Mouse (Mus musculus): ENCODE data around the gene Cacna1b. TPM values are rescaled to one million over a fixed set of nuclear protein-coding genes. Genes with fewer than 3 reads are reported as not detected.

Gene Cacna1b
- polyA plus RNA-seq, 2 experiments, result 0.03 TPM; not detected in 1

DNA sequence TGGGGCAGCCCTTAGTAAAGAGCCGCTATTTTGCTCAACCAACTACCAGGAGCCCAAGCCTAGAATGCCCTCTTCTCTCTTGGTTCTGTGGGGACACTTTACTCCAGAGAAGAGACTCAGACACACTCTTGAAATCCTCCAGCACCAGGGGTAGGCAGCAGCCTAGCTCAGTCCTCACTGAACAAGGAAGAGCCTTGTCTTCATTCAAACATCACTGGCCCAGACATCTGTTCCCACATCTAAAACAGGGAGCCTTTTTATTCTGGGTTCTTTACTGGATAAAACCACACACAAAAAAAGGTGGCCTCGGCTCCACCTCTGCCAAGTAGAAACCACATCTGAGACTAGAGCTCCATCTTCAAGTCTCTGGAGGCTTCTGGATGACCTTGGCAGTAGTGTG, 82.8 kb downstream of the Cacna1b start:
- TF ChIP-seq EP300 (IDR thresholded peaks at IDR 0.05; ENCODE audit: low read depth), result no peak
- no peak for TF ChIP-seq CTCF (IDR thresholded peaks at IDR 0.05; ENCODE audit: low read depth)
- Histone ChIP-seq H3K36me3 (replicated peaks; ENCODE audit: control insufficient read depth, insufficient read depth, low read depth) (no peaks in the 10 kb centered on the region), H3K4me1 (replicated peaks; ENCODE audit: control insufficient read depth in 2 of 2, insufficient read depth in 2 of 2, low read length in 1 of 2) (no peaks in the 10 kb centered on the region), H3K4me2 (ENCODE audit: low read depth) (no peak overlapping the region), H3K9me3 (ENCODE audit: control insufficient read depth, low read length) (no peaks in the 10 kb centered on the region), H3K4me3 (ENCODE audit: insufficient read depth in 1 of 2, low read depth in 2 of 2, low read length in 2 of 2) (no peak overlapping the region), H3K9ac (replicated peaks) (no peak overlapping the region), H3K27me3 (ENCODE audit: control insufficient read depth, insufficient read depth, low read length) (no peaks in the 10 kb centered on the region; the same call in 1 of the 2 replicates), H3K27ac (no peak overlapping the region)
- ATAC-seq (ENCODE audit: insufficient read depth) (no peak), DNase-seq (ENCODE audit: low read depth in 3 of 3, low spot score in 3 of 3) (no peak)
- WGBS (ENCODE audit: insufficient replicate concordance), result 51% methylated on average over 2 of the region's 2 CpGs

DNA sequence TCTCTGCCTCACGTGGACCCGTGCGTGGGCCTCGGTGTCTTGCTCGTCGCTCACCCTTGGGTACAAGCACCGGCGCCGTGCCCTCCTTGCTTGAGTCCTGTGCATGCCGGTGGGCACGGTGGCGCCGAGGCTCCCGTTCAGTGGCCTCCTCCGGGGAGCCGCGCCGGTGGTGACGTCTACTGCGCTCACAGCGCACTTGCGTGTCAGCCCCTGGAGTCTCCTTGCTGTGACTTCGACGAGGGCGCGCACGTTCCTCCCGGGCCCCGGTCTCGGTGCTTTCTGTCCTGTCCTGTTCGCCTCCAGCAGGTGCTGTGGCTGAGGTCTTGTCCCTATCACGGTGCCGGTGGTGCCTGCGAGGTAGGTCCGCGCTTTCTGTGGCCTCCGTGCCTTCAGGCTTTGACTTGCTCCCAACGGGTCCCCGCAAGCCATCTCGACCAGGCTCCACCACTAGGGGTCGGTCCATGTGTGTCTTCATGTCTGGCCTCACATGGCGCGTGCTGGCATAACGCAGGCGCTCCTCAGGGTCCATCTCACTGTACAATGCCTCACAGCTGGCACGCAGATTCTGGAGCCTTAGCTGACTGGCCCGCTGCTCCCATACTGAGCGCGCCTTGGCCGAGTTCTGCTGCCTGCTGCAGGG, 83.8 kb downstream of the Cacna1b start:
- WGBS (ENCODE audit: insufficient replicate concordance), result 26% methylated on average over 47 of the region's 50 CpGs
- Histone ChIP-seq H3K4me2 (ENCODE audit: low read depth) (no peak overlapping the region; the same call in 1 of the 2 replicates), H3K9me3 (ENCODE audit: control insufficient read depth, low read length) (no peaks in the 10 kb centered on the region), H3K27me3 (ENCODE audit: control insufficient read depth, insufficient read depth, low read length) (no peaks in the 10 kb centered on the region; the same call in 1 of the 2 replicates), H3K4me3 (ENCODE audit: insufficient read depth in 1 of 2, low read depth in 2 of 2, low read length in 2 of 2) (no peak overlapping the region), H3K9ac (replicated peaks) (no peak overlapping the region), H3K4me1 (replicated peaks; ENCODE audit: control insufficient read depth in 2 of 2, insufficient read depth in 2 of 2, low read length in 1 of 2) (no peaks in the 10 kb centered on the region), H3K27ac (no peak overlapping the region), H3K36me3 (replicated peaks; ENCODE audit: control insufficient read depth, insufficient read depth, low read depth) (no peaks in the 10 kb centered on the region)
- DNase-seq (ENCODE audit: low read depth in 3 of 3, low spot score in 3 of 3) (no peak), ATAC-seq (ENCODE audit: insufficient read depth) (no peak)
- TF ChIP-seq EP300 (IDR thresholded peaks at IDR 0.05; ENCODE audit: low read depth) (no peak), CTCF (IDR thresholded peaks at IDR 0.05; ENCODE audit: low read depth) (peak; percentile 66)

- Histone ChIP-seq H3K4me3 (ENCODE audit: insufficient read depth in 1 of 2, low read depth in 2 of 2, low read length in 2 of 2) (no peak overlapping the region), H3K4me2 (ENCODE audit: low read depth) (no peak overlapping the region), H3K36me3 (replicated peaks; ENCODE audit: control insufficient read depth, insufficient read depth, low read depth) (no peaks in the 10 kb centered on the region), H3K27ac (no peak overlapping the region), H3K27me3 (ENCODE audit: control insufficient read depth, insufficient read depth, low read length) (no peaks in the 10 kb centered on the region; the same call in 1 of the 2 replicates), H3K9me3 (ENCODE audit: control insufficient read depth, low read length) (no peaks in the 10 kb centered on the region), H3K4me1 (replicated peaks; ENCODE audit: control insufficient read depth in 2 of 2, insufficient read depth in 2 of 2, low read length in 1 of 2) (no peaks in the 10 kb centered on the region), H3K9ac (replicated peaks) (no peak overlapping the region)
- ATAC-seq (ENCODE audit: insufficient read depth) (no peak), DNase-seq (ENCODE audit: low read depth in 3 of 3, low spot score in 3 of 3) (no peak)
- WGBS (ENCODE audit: insufficient replicate concordance), result 50% methylated on average over 5 of the region's 5 CpGs
- TF ChIP-seq CTCF (IDR thresholded peaks at IDR 0.05; ENCODE audit: low read depth) (no peak), EP300 (IDR thresholded peaks at IDR 0.05; ENCODE audit: low read depth) (no peak)
These were observed 84.4 kb downstream of the Cacna1b start for GRCm38 (mm10) chr2:24678538-24678937.

DNA sequence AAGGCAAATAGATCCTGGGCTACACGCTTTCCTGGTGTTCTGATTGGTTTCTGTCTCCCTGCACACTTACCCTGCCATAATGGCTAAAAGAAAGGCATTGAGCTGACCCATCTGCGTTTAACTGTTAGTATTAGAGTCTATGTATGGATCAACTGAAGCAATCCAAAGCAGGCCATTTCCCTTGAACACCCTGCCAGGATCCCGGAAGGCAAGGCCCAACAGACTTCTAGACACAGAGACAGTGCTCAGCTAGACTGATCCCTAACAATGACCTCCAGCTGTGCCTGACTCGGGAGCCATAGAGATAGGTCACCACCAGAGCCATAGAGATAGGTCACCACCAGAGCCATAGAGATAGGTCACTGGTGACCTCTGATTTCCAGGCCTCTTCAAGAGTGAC, 84.8 kb downstream of the Cacna1b start:
- Histone ChIP-seq H3K27me3 (ENCODE audit: control insufficient read depth, insufficient read depth, low read length) (no peaks in the 10 kb centered on the region; the same call in 1 of the 2 replicates), H3K36me3 (replicated peaks; ENCODE audit: control insufficient read depth, insufficient read depth, low read depth) (no peaks in the 10 kb centered on the region), H3K4me2 (ENCODE audit: low read depth) (no peak overlapping the region), H3K9me3 (ENCODE audit: control insufficient read depth, low read length) (no peaks in the 10 kb centered on the region), H3K4me1 (replicated peaks; ENCODE audit: control insufficient read depth in 2 of 2, insufficient read depth in 2 of 2, low read length in 1 of 2) (no peaks in the 10 kb centered on the region), H3K4me3 (ENCODE audit: insufficient read depth in 1 of 2, low read depth in 2 of 2, low read length in 2 of 2) (no peak overlapping the region), H3K9ac (replicated peaks) (no peak overlapping the region), H3K27ac (no peak overlapping the region)
- TF ChIP-seq CTCF (IDR thresholded peaks at IDR 0.05; ENCODE audit: low read depth), result no peak
- TF ChIP-seq EP300 (IDR thresholded peaks at IDR 0.05; ENCODE audit: low read depth), result no peak
- no peak for ATAC-seq (ENCODE audit: insufficient read depth)
- 52% methylated on average over 4 of the region's 4 CpGs for WGBS (ENCODE audit: insufficient replicate concordance)
- DNase-seq (ENCODE audit: low read depth in 3 of 3, low spot score in 3 of 3), result no peak

DNA sequence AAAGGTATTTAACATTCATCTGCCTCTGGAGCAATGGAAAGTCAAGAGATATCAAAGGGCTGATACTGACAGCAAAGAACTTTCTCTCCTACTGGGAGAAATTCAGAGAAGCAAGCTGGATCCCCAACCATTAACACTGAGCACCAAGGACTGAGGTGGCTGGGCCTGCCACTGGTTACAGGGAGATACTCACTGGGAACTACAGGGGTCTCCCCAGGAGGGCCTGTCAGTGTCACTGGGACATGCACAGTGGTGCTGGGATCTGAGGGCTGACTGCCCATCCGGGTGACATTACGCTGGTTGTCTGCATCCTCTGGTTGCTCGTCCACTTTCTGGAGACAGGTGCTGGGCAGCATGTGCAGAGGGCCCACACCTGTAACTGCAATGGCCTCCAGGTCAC, 85.3 kb downstream of the Cacna1b start:
- no peak for DNase-seq (ENCODE audit: low read depth in 3 of 3, low spot score in 3 of 3)
- Histone ChIP-seq H3K4me2 (ENCODE audit: low read depth) (no peak overlapping the region), H3K4me3 (ENCODE audit: insufficient read depth in 1 of 2, low read depth in 2 of 2, low read length in 2 of 2) (no peak overlapping the region), H3K4me1 (replicated peaks; ENCODE audit: control insufficient read depth in 2 of 2, insufficient read depth in 2 of 2, low read length in 1 of 2) (no peaks in the 10 kb centered on the region), H3K27ac (no peak overlapping the region), H3K9me3 (ENCODE audit: control insufficient read depth, low read length) (no peaks in the 10 kb centered on the region), H3K27me3 (ENCODE audit: control insufficient read depth, insufficient read depth, low read length) (no peaks in the 10 kb centered on the region; the same call in 1 of the 2 replicates), H3K36me3 (replicated peaks; ENCODE audit: control insufficient read depth, insufficient read depth, low read depth) (no peaks in the 10 kb centered on the region), H3K9ac (replicated peaks) (no peak overlapping the region)
- 79% methylated on average over 3 of the region's 3 CpGs for WGBS (ENCODE audit: insufficient replicate concordance)
- ATAC-seq (ENCODE audit: insufficient read depth), result no peak
- TF ChIP-seq CTCF (IDR thresholded peaks at IDR 0.05; ENCODE audit: low read depth) (no peak), EP300 (IDR thresholded peaks at IDR 0.05; ENCODE audit: low read depth) (no peak)
